Mouse (Mus musculus) fibroblast of lung, adult 2 months (primary cell): Measurements from ENCODE around the gene Traip.

Experiments used
- DNase-seq: peaks from one replicate; pipeline ENCODE4 v3.0.0-alpha.2; 2011; ENCODE audit warnings: low read depth

Traip gene

GRCm38 (mm10) chr9:107934146-107934545, 15.8 kb upstream of the Traip start:
- no peak for DNase-seq

DNA sequence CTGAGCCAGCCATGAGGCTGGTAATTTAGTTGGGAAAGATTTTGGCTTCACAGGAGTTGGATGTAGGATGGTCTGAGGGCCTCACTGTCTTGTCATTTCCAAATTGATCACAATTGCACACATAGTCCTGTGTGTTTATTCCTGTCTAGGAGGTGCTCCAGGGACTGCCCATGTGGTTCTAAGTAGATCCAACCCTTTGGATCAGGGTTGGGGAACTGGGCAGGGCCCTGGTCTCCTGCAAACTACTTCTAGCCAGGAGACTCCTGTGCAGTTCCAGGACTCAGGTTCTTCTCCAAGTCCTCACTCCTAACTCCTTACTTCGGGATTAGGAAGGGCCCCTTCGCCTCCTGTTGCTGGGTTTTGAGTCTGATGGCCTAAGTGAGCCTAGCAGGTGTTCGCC, 14.6 kb upstream of the Traip start, which contains the start of gene Camkv:
TSS of gene Camkv (plus strand) at position 301 of the 400 bp plus-strand sequence.
- DNase-seq, result no peak

- DNase-seq, result no peak
Measured at GRCm38 (mm10) chr9:107935790-107936214, 14.1 kb upstream of the Traip start.

- no peak for DNase-seq
Measured at GRCm38 (mm10) chr9:107936215-107936822, 13.6 kb upstream of the Traip start.

DNA sequence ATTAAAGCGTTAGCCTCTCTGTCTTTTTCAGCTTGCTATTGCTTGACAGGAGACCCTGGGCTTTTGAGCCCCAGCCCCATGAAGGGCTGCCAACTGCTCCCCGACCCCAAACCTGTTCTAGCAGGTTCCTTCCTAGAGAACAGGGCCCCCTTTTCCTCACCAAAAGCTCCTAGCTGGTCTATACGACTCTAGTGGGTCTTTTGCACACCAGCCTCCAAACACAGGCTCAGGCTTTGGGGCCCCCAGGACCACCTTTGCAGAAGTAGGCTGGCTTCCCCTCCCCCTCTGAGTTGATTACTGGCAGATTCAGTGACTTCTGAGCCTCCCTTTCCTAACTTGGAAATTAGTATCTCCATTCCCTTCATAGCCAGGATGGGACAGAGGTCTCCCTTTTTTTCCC, 13.1 kb upstream of the Traip start:
- no peak for DNase-seq

GRCm38 (mm10) chr9:107947241-107948194, 2.4 kb upstream of the Traip start:
- no peak for DNase-seq

DNA sequence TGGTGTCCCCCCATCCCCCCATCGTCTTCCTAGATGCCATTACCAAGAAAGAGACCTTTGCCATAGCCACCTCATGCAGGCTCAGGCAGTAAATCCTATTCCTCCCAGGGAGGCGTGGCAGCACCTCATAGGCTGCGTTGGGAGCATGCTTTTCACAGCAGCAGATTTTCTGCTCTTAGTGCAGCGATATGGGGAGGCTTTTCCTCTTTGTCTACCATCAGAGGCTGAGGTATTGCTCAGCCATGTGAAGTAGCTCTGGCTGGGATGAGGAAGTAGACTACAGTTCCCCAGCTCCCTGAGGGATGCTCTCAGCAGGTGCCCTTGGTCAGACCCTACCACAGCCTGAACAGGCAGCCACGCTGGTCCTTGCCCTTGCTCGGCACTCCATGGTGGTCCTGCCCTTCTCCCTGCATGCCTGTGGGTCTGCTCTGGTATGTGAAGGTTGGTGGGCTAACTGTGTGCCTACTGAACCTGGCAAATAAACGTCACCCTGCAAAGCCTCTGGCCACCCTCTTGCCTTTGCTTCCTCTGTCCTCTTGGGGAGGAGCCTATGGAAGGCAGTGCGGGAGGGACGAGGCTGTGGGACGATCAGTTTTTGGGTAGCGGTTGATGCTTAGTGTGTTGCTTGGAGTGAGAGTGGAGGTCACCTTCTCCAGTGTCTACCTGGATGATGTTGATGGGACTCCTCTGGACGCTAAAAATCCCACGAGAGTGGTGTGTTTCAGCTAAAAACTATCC, 583 bp upstream of the Traip start:
- no peak for DNase-seq

- DNase-seq, result peak; percentile 70
Measured at GRCm38 (mm10) chr9:107950460-107951355, 772 bp downstream of the Traip start.

DNA sequence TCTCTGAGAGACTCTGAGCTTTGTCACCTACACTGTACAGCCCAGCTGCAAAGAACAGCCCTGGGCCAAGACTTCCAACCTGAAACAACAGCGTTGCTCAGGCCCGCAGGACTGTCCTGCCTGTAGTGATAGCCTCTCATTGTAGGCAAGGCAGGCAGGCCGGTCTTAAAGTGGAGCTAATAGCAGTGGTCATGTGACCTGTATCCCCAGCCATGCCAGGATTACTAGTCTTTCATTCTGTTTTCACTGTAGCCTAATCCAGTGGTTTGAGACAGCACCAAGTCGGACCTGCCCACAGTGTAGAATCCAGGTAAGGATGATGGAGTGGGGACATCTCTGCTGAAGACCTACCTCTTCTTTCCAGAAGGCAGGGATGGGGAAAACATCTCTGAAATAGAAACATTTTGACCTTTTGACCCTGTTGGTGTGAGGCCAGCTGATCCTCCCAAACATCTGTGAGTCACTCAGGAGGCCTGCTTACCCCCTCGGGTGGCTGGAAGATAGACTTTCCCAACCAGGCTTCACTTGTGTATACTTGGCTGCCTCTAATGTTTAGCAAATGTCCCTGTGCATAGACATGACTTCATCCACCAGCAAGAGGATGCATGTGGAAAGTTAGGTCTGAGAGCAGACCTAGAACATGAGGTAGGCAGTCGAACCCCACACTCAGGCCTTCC, 5.8 kb downstream of the Traip start:
- peak; percentile 37 for DNase-seq

DNA sequence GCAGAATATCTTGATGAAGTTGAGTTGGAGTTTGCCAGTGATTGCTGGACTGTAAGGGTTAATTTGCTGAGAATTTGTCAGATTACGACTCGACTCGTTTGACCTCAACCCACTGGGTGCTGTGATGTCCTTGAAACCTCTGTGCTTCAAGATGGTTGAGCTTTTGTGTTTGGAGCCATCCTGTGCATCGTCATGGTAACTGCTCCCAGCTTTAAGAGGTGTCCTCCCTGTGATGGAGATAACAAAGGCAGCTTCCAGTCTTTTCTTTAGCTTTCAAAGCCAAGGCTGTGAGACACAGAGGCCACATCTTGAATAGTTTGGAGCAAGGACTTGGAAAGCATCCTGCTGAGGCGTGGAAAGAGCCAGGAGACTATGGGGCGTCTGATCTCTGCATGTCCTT, 7.2 kb downstream of the Traip start:
- no peak for DNase-seq

DNA sequence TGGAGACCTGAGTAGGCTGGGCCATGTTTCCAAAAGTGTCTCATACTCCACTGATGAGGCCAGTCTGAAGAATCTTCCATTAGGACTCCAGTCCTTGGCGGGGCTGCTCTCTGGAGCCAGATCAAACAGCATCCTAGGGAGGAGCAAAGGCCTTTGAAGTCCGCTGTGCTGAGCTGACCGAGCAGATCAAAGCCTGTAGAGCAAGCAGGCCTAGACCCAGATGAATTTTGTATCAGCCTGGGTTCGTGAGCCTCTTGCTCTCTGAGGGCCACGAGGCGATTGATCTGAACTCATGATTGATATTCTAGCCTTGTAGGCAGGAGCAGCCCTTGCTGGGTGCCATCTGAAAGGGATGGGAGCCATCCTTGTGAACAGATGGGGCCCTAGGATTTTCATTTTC, 10.0 kb downstream of the Traip start:
- no peak for DNase-seq

DNA sequence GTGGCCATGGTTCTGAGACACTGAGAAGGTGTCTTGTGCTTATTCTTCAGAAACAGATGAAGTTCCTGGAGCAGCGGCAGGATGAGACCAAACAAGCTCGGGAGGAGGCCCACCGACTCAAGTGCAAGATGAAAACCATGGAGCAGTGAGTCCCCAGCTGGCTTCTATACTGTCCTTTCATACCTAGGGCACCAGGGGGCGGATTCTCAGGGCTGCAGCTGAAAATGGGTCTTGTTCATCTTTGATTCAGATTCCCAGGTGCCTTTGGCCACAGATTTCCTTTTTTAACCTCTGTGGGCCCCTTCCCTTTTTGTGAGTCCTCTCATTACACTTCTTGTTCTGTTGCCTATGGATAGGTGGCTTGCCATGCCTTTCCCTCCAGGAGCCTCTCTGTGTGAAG, 11.0 kb downstream of the Traip start:
- DNase-seq, result no peak

- no peak for DNase-seq
Measured at GRCm38 (mm10) chr9:107961351-107961762, 11.4 kb downstream of the Traip start.

GRCm38 (mm10) chr9:107961881-107962280, 11.9 kb downstream of the Traip start:
- no peak for DNase-seq

GRCm38 (mm10) chr9:107962916-107963315, 13.0 kb downstream of the Traip start:
- DNase-seq, result no peak

DNA sequence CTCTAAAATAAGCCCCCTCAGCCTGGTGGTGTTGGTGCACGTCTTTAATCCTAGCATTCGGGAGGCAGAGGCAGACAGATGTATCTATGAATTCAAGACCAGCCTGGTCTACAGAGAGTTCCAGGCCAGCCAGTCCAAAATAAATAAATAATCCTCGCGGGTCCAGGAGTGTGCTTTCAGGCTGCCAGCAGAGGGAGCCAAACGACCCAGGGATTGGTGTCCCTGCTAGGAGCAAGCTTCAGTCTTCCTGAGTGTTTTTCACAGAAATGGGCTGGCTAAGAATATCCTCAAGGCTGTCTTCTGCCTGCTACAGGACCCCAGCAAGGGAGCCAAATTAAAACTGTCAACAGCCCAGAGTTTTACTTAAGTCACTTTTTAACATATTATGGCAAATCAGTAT, 13.8 kb downstream of the Traip start:
- DNase-seq, result peak; percentile 65

- no peak for DNase-seq
Measured at GRCm38 (mm10) chr9:107964681-107965080, 14.7 kb downstream of the Traip start.

DNA sequence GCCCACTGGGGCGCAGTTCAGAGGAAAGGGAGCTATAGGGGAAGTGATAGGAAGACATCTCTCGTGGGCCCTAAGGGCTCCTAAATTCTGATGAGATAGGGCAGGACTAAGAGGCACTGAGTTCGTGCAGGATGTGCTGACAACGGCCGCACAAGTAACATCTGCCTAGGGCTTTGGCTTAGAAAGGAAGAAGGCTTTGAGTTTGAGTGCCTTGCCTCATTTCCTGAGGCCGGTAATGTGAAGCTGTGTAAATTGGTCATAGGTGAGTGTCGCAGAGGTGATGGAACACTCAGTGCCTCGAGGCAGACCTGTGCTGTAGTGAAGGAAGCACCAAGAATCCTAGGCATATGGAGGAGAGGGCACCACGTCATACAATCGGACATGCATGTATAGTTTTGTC, 16.7 kb downstream of the Traip start:
- no peak for DNase-seq

GRCm38 (mm10) chr9:107967437-107967836, 17.5 kb downstream of the Traip start:
- no peak for DNase-seq

- no peak for DNase-seq
Measured at GRCm38 (mm10) chr9:107968531-107968930, 18.6 kb downstream of the Traip start.

- DNase-seq, result no peak
Measured at GRCm38 (mm10) chr9:107970311-107970710, 20.4 kb downstream of the Traip start.
